Mouse (Mus musculus): Measurements from ENCODE around the gene Dcaf5.

GRCm38 (mm10) chr12:80374736-80375135 is 61.7 kb downstream of the Dcaf5 start:
- TF ChIP-seq RAD21 (IDR thresholded peaks at IDR 0.05; ENCODE audit: low read depth, low read length) (no peak), HCFC1 (IDR thresholded peaks at IDR 0.05; ENCODE audit: low read depth, low read length) (no peak), POLR2A (IDR thresholded peaks at IDR 0.05; ENCODE audit: low read depth, low read length) (no peak)

Data from CH12.LX (cell line).